In the genomic region with DNA sequence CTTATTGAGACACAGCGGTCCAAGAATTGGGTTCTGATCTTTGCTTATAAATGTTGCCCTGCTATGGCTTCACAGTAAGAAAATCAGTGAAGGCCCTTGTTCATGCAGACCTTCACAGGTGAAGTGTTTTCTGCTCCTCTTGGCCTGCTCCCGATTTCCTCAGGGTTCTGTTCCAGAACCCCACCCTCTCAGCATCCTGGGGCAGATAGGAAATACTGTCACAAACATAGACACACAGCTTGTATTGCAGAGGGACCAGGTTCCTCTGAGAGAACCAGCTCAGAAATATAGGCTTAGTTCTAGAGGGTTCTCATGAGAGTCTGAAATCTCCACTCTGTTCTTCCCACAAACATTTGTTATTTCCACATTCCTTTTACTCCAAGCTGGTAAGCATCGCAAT, we compare ENCODE assay signal across 8 mouse cellular contexts. TPM values are rescaled to one million over a fixed set of nuclear protein-coding genes. Genes with fewer than 3 reads are reported as not detected.
A peak's percentile ranks its signal among the peaks of the same experiment; 100 is the strongest.
DNase-seq lines count a peak whose midpoint lies in the region; ATAC-seq and TF ChIP-seq lines count a peak whose summit lies in the region.
"Had no signal": no experiment of that assay in that cellular context is flagged by ENCODE, and none has a peak within 500 bp of the region (broad histone marks: within the 10 kb centered on the region; RNA-seq: fewer than 3 reads in every experiment).

No protein-coding gene starts in this region.

- ATAC-seq in hindbrain, embryonic 12.5 days (ENCODE audit: low FRiP score): no peak
- ATAC-seq in hindbrain, postnatal 0 days: no peak
- no peak for ATAC-seq in lung, embryonic 16.5 days (ENCODE audit: low read depth)
- ATAC-seq in heart, embryonic 16.5 days (replicated peaks; ENCODE audit: extremely low read depth, insufficient read depth, low FRiP score): no peak
- ATAC-seq in stomach, embryonic 16.5 days (ENCODE audit: insufficient read depth, low FRiP score): no peak
- ATAC-seq: inflammation-experienced regulatory T-cells, adult 6 months had no signal

- H3K4me2 ChIP-seq in hindbrain, embryonic 12.5 days (replicated peaks): no peak overlapping the region
- H3K4me2 ChIP-seq in hindbrain, postnatal 0 days (ENCODE audit: low read depth, low read length): no peak overlapping the region
- H3K4me2 ChIP-seq in lung, embryonic 16.5 days (ENCODE audit: low read depth, low read length): no peak overlapping the region
- H3K4me2 ChIP-seq in heart, embryonic 16.5 days (ENCODE audit: low read depth, low read length): no peak overlapping the region
- H3K4me2 ChIP-seq in stomach, embryonic 16.5 days (ENCODE audit: low read depth, low read length): no peak overlapping the region

- DNase-seq in hindbrain, postnatal 0 days (ENCODE audit: low spot score): no peak
- no peak for DNase-seq in lung, adult 18-20 months
- no peak for DNase-seq in adrenal gland, postnatal 25 days

- H3K9me3 ChIP-seq in hindbrain, embryonic 12.5 days (replicated peaks): no peaks in the 10 kb centered on the region
- no peaks in the 10 kb centered on the region for H3K9me3 ChIP-seq in hindbrain, postnatal 0 days (ENCODE audit: low read length)
- H3K9me3 ChIP-seq in lung, embryonic 16.5 days (ENCODE audit: control insufficient read depth, low read length): no peaks in the 10 kb centered on the region
- H3K9me3 ChIP-seq in heart, embryonic 16.5 days (replicated peaks; ENCODE audit: control insufficient read depth, low read length): no peaks in the 10 kb centered on the region
- no peaks in the 10 kb centered on the region for H3K9me3 ChIP-seq in stomach, embryonic 16.5 days (replicated peaks; ENCODE audit: control insufficient read depth, low read length)

- H3K4me3 ChIP-seq in hindbrain, embryonic 12.5 days: no peak overlapping the region
- no peak overlapping the region for H3K4me3 ChIP-seq in hindbrain, postnatal 0 days (ENCODE audit: low read length)
- no peak overlapping the region for H3K4me3 ChIP-seq in lung, embryonic 16.5 days (ENCODE audit: low read length)
- no peak overlapping the region for H3K4me3 ChIP-seq in heart, embryonic 16.5 days (ENCODE audit: low read length)
- H3K4me3 ChIP-seq in stomach, embryonic 16.5 days (replicated peaks; ENCODE audit: low read length): no peak overlapping the region

- WGBS in hindbrain, embryonic 12.5 days: 90% methylated on average over 3 of the region's 3 CpGs
- WGBS in hindbrain, postnatal 0 days: 80% methylated on average over 3 of the region's 3 CpGs
- 68% methylated on average over 3 of the region's 3 CpGs for WGBS in lung, embryonic 16.5 days
- WGBS in heart, embryonic 16.5 days: 80% methylated on average over 3 of the region's 3 CpGs
- WGBS in stomach, embryonic 16.5 days: 90% methylated on average over 3 of the region's 3 CpGs

- no peak for TF ChIP-seq CTCF in hindbrain, postnatal 0 days (IDR thresholded peaks at IDR 0.05; ENCODE audit: low read depth)

- 0 out of 2 replicates have a peak, but pooled peaks cover 1% of the 10 kb centered on the region for H3K36me3 ChIP-seq in hindbrain, embryonic 12.5 days
- no peaks in the 10 kb centered on the region for H3K36me3 ChIP-seq in hindbrain, postnatal 0 days (ENCODE audit: insufficient read depth, low read length)
- H3K36me3 ChIP-seq in lung, embryonic 16.5 days (ENCODE audit: control insufficient read depth, insufficient read depth, low read length): no peaks in the 10 kb centered on the region
- no peaks in the 10 kb centered on the region for H3K36me3 ChIP-seq in heart, embryonic 16.5 days (ENCODE audit: control insufficient read depth, insufficient read depth)
- no peaks in the 10 kb centered on the region for H3K36me3 ChIP-seq in stomach, embryonic 16.5 days (ENCODE audit: control insufficient read depth, insufficient read depth, low read length)

- H3K27ac ChIP-seq in hindbrain, embryonic 12.5 days: peak overlapping the region; percentile 12; the same call in 1 of the 2 replicates
- H3K27ac ChIP-seq in hindbrain, postnatal 0 days: no peak overlapping the region
- H3K27ac ChIP-seq in lung, embryonic 16.5 days (ENCODE audit: low read length): peak overlapping the region; percentile 82
- H3K27ac ChIP-seq in heart, embryonic 16.5 days (ENCODE audit: low read length): peak overlapping the region; percentile 75
- peak overlapping the region; percentile 50 for H3K27ac ChIP-seq in stomach, embryonic 16.5 days (ENCODE audit: low read length)

- peaks cover 34% of the 10 kb centered on the region for H3K4me1 ChIP-seq in hindbrain, embryonic 12.5 days
- peaks cover 11% of the 10 kb centered on the region; the same call in 1 of the 2 replicates for H3K4me1 ChIP-seq in hindbrain, postnatal 0 days (ENCODE audit: insufficient read depth, low read length)
- H3K4me1 ChIP-seq in lung, embryonic 16.5 days (replicated peaks; ENCODE audit: control insufficient read depth, insufficient read depth, low read length): peaks cover 26% of the 10 kb centered on the region
- peaks cover 46% of the 10 kb centered on the region for H3K4me1 ChIP-seq in heart, embryonic 16.5 days (ENCODE audit: control insufficient read depth, insufficient read depth, low read length)
- H3K4me1 ChIP-seq in stomach, embryonic 16.5 days (ENCODE audit: control insufficient read depth, insufficient read depth, low read length): peaks cover 20% of the 10 kb centered on the region

- H3K27me3 ChIP-seq in hindbrain, embryonic 12.5 days: no peaks in the 10 kb centered on the region
- no peaks in the 10 kb centered on the region for H3K27me3 ChIP-seq in hindbrain, postnatal 0 days (ENCODE audit: insufficient read depth, low read length)
- no peaks in the 10 kb centered on the region for H3K27me3 ChIP-seq in lung, embryonic 16.5 days (ENCODE audit: control insufficient read depth, insufficient read depth, low read depth, low read length)
- H3K27me3 ChIP-seq in heart, embryonic 16.5 days (ENCODE audit: control insufficient read depth, insufficient read depth, low read length): no peaks in the 10 kb centered on the region
- no peaks in the 10 kb centered on the region for H3K27me3 ChIP-seq in stomach, embryonic 16.5 days (ENCODE audit: control insufficient read depth, insufficient read depth, low read length)

- no peak overlapping the region for H3K9ac ChIP-seq in hindbrain, embryonic 12.5 days
- H3K9ac ChIP-seq in hindbrain, postnatal 0 days (replicated peaks; ENCODE audit: low read length): no peak overlapping the region
- H3K9ac ChIP-seq in lung, embryonic 16.5 days (ENCODE audit: low read length): 0 out of 2 replicates have a peak overlapping the region, but pooled peaks have one; percentile 30
- peak overlapping the region; percentile 30; the same call in 1 of the 2 replicates for H3K9ac ChIP-seq in heart, embryonic 16.5 days (ENCODE audit: low read length)
- H3K9ac ChIP-seq in stomach, embryonic 16.5 days (ENCODE audit: low read length): peak overlapping the region; percentile 38

RNA-seq across cellular contexts. Expression of a gene that starts 14.3 kb away (rescaled TPM):
- 22.7 and 24.7 TPM in 2 replicates for polyA plus RNA-seq in hindbrain, embryonic 12.5 days (2016; fragmentation: Nextera tagmentation; extraction: Ambion mirVana)
- total RNA-seq in hindbrain, postnatal 0 days (2014; rRNA removed): 91.3 and 94.0 TPM in 2 replicates
- polyA plus RNA-seq in hindbrain, postnatal 0 days (2015; fragmentation: Nextera tagmentation; extraction: Ambion mirVana): 13.7 and 14.4 TPM in 2 replicates
- 10.7 and 12.2 TPM in 2 replicates for polyA plus RNA-seq in lung, embryonic 16.5 days (2015; fragmentation: Nextera tagmentation; extraction: Ambion mirVana)
- polyA plus RNA-seq in heart, embryonic 16.5 days (2015; fragmentation: Nextera tagmentation; extraction: Ambion mirVana): 11.3 and 12.9 TPM in 2 replicates
- polyA plus RNA-seq in stomach, embryonic 16.5 days (2015; fragmentation: Nextera tagmentation; extraction: Ambion mirVana): 10.7 and 11.2 TPM in 2 replicates
- total RNA-seq in adrenal gland, postnatal 25 days (2021): 47.5 and 49.5 TPM in 2 replicates

Comparison
In these comparisons a context has a peak if more than half of its experiments do, and no peak if none do; other contexts are left out.
1. H3K9ac ChIP-seq: peak in lung, embryonic 16.5 days (single experiment), heart, embryonic 16.5 days (single experiment) and stomach, embryonic 16.5 days (single experiment); none in hindbrain, embryonic 12.5 days (single experiment) and hindbrain, postnatal 0 days (single experiment).